Mouse (Mus musculus) CD4-positive helper T cell, adult 2 months (primary cell): ENCODE measurements around the gene Fmnl3.
A peak's percentile ranks its signal among the peaks of the same experiment; 100 is the strongest.

Experiments
- DNase-seq: peaks from one replicate; pipeline ENCODE4 v3.0.0-alpha.2; 2012; ENCODE audit warnings: low read depth, missing footprints, low spot score

The Fmnl3 gene

GRCm38 (mm10) chr15:99317267-99317651 is 53.0 kb downstream of the Fmnl3 start:
- DNase-seq, result no peak

- peak; percentile 72 for DNase-seq
Measured at GRCm38 (mm10) chr15:99316314-99317266, 53.7 kb downstream of the Fmnl3 start.

GRCm38 (mm10) chr15:99314891-99315290 is 55.4 kb downstream of the Fmnl3 start:
- DNase-seq, result no peak

GRCm38 (mm10) chr15:99310617-99311016 is 59.7 kb downstream of the Fmnl3 start:
- no peak for DNase-seq

GRCm38 (mm10) chr15:99309549-99309948 is 60.7 kb downstream of the Fmnl3 start:
- DNase-seq, result no peak

- DNase-seq, result no peak
Measured at GRCm38 (mm10) chr15:99307476-99307875, 62.8 kb downstream of the Fmnl3 start.

- DNase-seq, result peak; percentile 20
Measured at GRCm38 (mm10) chr15:99296213-99296612, 74.1 kb downstream of the Fmnl3 start.

GRCm38 (mm10) chr15:99295484-99295981 is 74.7 kb downstream of the Fmnl3 start, which contains the start of gene Fam186b:
TSS of gene Fam186b (minus strand) at chr15:99295888.
- no peak for DNase-seq

GRCm38 (mm10) chr15:99294813-99295374 is 75.4 kb downstream of the Fmnl3 start, which contains the start of gene Prpf40b:
TSS of gene Prpf40b (plus strand) at chr15:99295087.
- peak; percentile 89 for DNase-seq

GRCm38 (mm10) chr15:99294287-99294686 is 76.0 kb downstream of the Fmnl3 start:
- DNase-seq, result peak; percentile 46

- DNase-seq, result no peak
Measured at GRCm38 (mm10) chr15:99290586-99290985, 79.7 kb downstream of the Fmnl3 start.

GRCm38 (mm10) chr15:99285189-99285535 is 85.1 kb downstream of the Fmnl3 start:
- no peak for DNase-seq

- peak; percentile 53 for DNase-seq
Measured at GRCm38 (mm10) chr15:99284527-99285188, 85.6 kb downstream of the Fmnl3 start.

- DNase-seq, result peak; percentile 34
Measured at GRCm38 (mm10) chr15:99283456-99283855, 86.8 kb downstream of the Fmnl3 start.

GRCm38 (mm10) chr15:99278271-99278670 is 92.0 kb downstream of the Fmnl3 start:
- no peak for DNase-seq

- DNase-seq, result peak; percentile 52
Measured at GRCm38 (mm10) chr15:99276095-99276494, 94.2 kb downstream of the Fmnl3 start.
